Mouse (Mus musculus) bone marrow, adult 2 months (tissue): ENCODE results near the gene Zbtb25. TPM values are rescaled to one million over a fixed set of nuclear protein-coding genes. Genes with fewer than 3 reads are reported as not detected.

Experiments used
- H3K27ac ChIP-seq: fragments of 200-500 bp; 2 replicates; pipeline ENCODE4 v1.5.1; 2012; ENCODE audit warnings: low read depth, mild to moderate bottlenecking, control low read depth, inconsistent platforms, low read length; ENCODE audit not compliant: control insufficient read depth, poor library complexity, insufficient read depth
- H3K4me1 ChIP-seq: fragments of 200-500 bp; 2 replicates; pipeline ENCODE4 v1.6.1; 2011; ENCODE audit warnings: low read length; ENCODE audit not compliant: control insufficient read depth, insufficient read depth
- H3K4me3 ChIP-seq: fragments of 200-500 bp; replicated peaks from 2 replicates; pipeline ENCODE3; 2011; ENCODE audit warnings: mild to moderate bottlenecking, low read depth, low read length, control low read depth; ENCODE audit not compliant: control insufficient read depth
- CTCF ChIP-seq: fragments of 200-500 bp; IDR thresholded peaks from 2 replicates; pipeline ENCODE4 v1.5.1; 2011; ENCODE audit warnings: low read length, control low read depth; ENCODE audit not compliant: control insufficient read depth, insufficient read depth
- POLR2A ChIP-seq: fragments of 200-500 bp; IDR thresholded peaks from 2 replicates; pipeline ENCODE4 v1.6.1; 2011; ENCODE audit warnings: low read depth, mild to moderate bottlenecking, control low read depth, low read length, borderline replicate concordance; ENCODE audit not compliant: control insufficient read depth
- WGBS: fragments of 180-500 bp; shearing (Covaris S2); methylation state at CpG from one replicate; pipeline ENCODE4 v1.1.7; 2018; 5-methylcytosine and 5-hydroxymethylcytosine counted together
- polyA plus RNA-seq: library from polyadenylated mRNA; stranded (reverse); fragments of >200 nt; gene quantifications from 2 replicates; pipeline ENCODE4 v1.2.4, GENCODE M21; 2011; ENCODE audit warnings: low replicate concordance; ENCODE audit not compliant: missing spikeins, insufficient read depth, insufficient read length

Zbtb25 gene
- polyA plus RNA-seq, 1 experiment = 7.8 TPM

GRCm38 (mm10) chr12:76391595-76392271 lies 22.3 kb upstream of the Zbtb25 start:
- Histone ChIP-seq H3K4me3 (no peak overlapping the region), H3K4me1 (no peaks in the 10 kb centered on the region; the same call in 1 of the 2 replicates), H3K27ac (no peak overlapping the region)
- WGBS = 53% methylated on average over 3 of the region's 3 CpGs
- no peak for TF ChIP-seq CTCF
- TF ChIP-seq POLR2A = no peak

- WGBS = 61% methylated on average over 11 of the region's 11 CpGs
- TF ChIP-seq CTCF = no peak
- no peak for TF ChIP-seq POLR2A
These were observed 19.4 kb upstream of the Zbtb25 start for GRCm38 (mm10) chr12:76388794-76389193.

GRCm38 (mm10) chr12:76385342-76385741 lies 15.9 kb upstream of the Zbtb25 start:
- 86% methylated on average over 8 of the region's 8 CpGs for WGBS
- no peak for TF ChIP-seq CTCF
- H3K4me1 ChIP-seq = no peaks in the 10 kb centered on the region
- no peak overlapping the region for H3K27ac ChIP-seq
- no peak overlapping the region for H3K4me3 ChIP-seq

More at GRCm38 (mm10) chr12:76388794-76389193, 19.4 kb upstream of the Zbtb25 start:
- no peak overlapping the region for H3K4me3 ChIP-seq
- H3K27ac ChIP-seq = no peak overlapping the region
- H3K4me1 ChIP-seq = no peaks in the 10 kb centered on the region; the same call in 1 of the 2 replicates

- H3K4me1 ChIP-seq = peaks cover 5% of the 10 kb centered on the region
- H3K27ac ChIP-seq = no peak overlapping the region
- H3K4me3 ChIP-seq = no peak overlapping the region
- no peak for TF ChIP-seq CTCF
- no peak for TF ChIP-seq POLR2A
- WGBS = 69% methylated on average over 7 of the region's 7 CpGs
These were observed 10.7 kb upstream of the Zbtb25 start for GRCm38 (mm10) chr12:76380151-76380550.

- H3K4me3 ChIP-seq = no peak overlapping the region
- TF ChIP-seq CTCF (no peak), POLR2A (no peak)
- 65% methylated on average over 5 of the region's 5 CpGs for WGBS
- H3K27ac ChIP-seq = no peak overlapping the region
- peaks cover 5% of the 10 kb centered on the region for H3K4me1 ChIP-seq
These were observed 9.2 kb upstream of the Zbtb25 start for GRCm38 (mm10) chr12:76378556-76378955.

- Histone ChIP-seq H3K27ac (no peak overlapping the region; the same call in 1 of the 2 replicates), H3K4me3 (no peak overlapping the region), H3K4me1 (peaks cover 5% of the 10 kb centered on the region)
- 79% methylated on average over 3 of the region's 3 CpGs for WGBS
- TF ChIP-seq CTCF (no peak), POLR2A (no peak)
These were observed 8.3 kb upstream of the Zbtb25 start for GRCm38 (mm10) chr12:76377726-76378125.

GRCm38 (mm10) chr12:76377059-76377458 lies 7.7 kb upstream of the Zbtb25 start:
- no peak for TF ChIP-seq CTCF
- TF ChIP-seq POLR2A = no peak
- Histone ChIP-seq H3K4me1 (peaks cover 7% of the 10 kb centered on the region), H3K4me3 (peak overlapping the region; percentile 8), H3K27ac (peak overlapping the region; percentile 70)
- 57% methylated on average over 6 of the region's 6 CpGs for WGBS

- no peak for TF ChIP-seq POLR2A
- TF ChIP-seq CTCF = peak; percentile 90
- 23% methylated on average over 7 of the region's 7 CpGs for WGBS
- no peak overlapping the region for H3K4me3 ChIP-seq
- H3K27ac ChIP-seq = no peak overlapping the region
- peaks cover 7% of the 10 kb centered on the region for H3K4me1 ChIP-seq
These were observed 7.2 kb upstream of the Zbtb25 start for GRCm38 (mm10) chr12:76376649-76377048.
